Mouse (Mus musculus): ENCODE results near the gene Tescl.

Tescl gene

GRCm38 (mm10) chr7:24333304-24333986 is at the start of gene Tescl:
Gene Tescl, minus strand, starts transcription at chr7:24333936.
- DNase-seq (ENCODE audit: low read depth, low spot score), result no peak

- no peak for DNase-seq (ENCODE audit: low read depth, low spot score)
Measured at GRCm38 (mm10) chr7:24382730-24383372, 49.1 kb upstream of the Tescl start.

GRCm38 (mm10) chr7:24380370-24380769 is 46.6 kb upstream of the Tescl start:
- no peak for DNase-seq (ENCODE audit: low read depth, low spot score)

- no peak for DNase-seq (ENCODE audit: low read depth, low spot score)
Measured at GRCm38 (mm10) chr7:24379934-24380333, 46.2 kb upstream of the Tescl start.

- DNase-seq (ENCODE audit: low read depth, low spot score), result no peak
Measured at GRCm38 (mm10) chr7:24378049-24378701, 44.4 kb upstream of the Tescl start.

GRCm38 (mm10) chr7:24377091-24377865 is 43.5 kb upstream of the Tescl start:
- DNase-seq (ENCODE audit: low read depth, low spot score), result no peak

- no peak for DNase-seq (ENCODE audit: low read depth, low spot score)
Measured at GRCm38 (mm10) chr7:24376456-24376855, 42.7 kb upstream of the Tescl start.

- no peak for DNase-seq (ENCODE audit: low read depth, low spot score)
Measured at GRCm38 (mm10) chr7:24373538-24374379, 40.0 kb upstream of the Tescl start.

- DNase-seq (ENCODE audit: low read depth, low spot score), result no peak
Measured at GRCm38 (mm10) chr7:24372786-24373185, 39.0 kb upstream of the Tescl start.

- DNase-seq (ENCODE audit: low read depth, low spot score), result no peak
Measured at GRCm38 (mm10) chr7:24372300-24372699, 38.6 kb upstream of the Tescl start.

- no peak for DNase-seq (ENCODE audit: low read depth, low spot score)
Measured at GRCm38 (mm10) chr7:24371809-24372145, 38.0 kb upstream of the Tescl start.

- DNase-seq (ENCODE audit: low read depth, low spot score), result no peak
Measured at GRCm38 (mm10) chr7:24371012-24371808, 37.5 kb upstream of the Tescl start.

GRCm38 (mm10) chr7:24369731-24370541 is 36.2 kb upstream of the Tescl start, which contains the start of gene Kcnn4:
Gene Kcnn4, plus strand, starts transcription at chr7:24370263.
- DNase-seq (ENCODE audit: low read depth, low spot score), result no peak

GRCm38 (mm10) chr7:24368946-24369345 is 35.2 kb upstream of the Tescl start:
- DNase-seq (ENCODE audit: low read depth, low spot score), result no peak

GRCm38 (mm10) chr7:24368226-24368625 is 34.5 kb upstream of the Tescl start:
- no peak for DNase-seq (ENCODE audit: low read depth, low spot score)

GRCm38 (mm10) chr7:24366716-24367632 is 33.2 kb upstream of the Tescl start:
- DNase-seq (ENCODE audit: low read depth, low spot score), result no peak

GRCm38 (mm10) chr7:24365258-24366014 is 31.7 kb upstream of the Tescl start:
- DNase-seq (ENCODE audit: low read depth, low spot score), result no peak

GRCm38 (mm10) chr7:24364827-24365226 is 31.1 kb upstream of the Tescl start:
- peak; percentile 68 for DNase-seq (ENCODE audit: low read depth, low spot score)

Measured in retina, adult 2 months (tissue).